Mouse (Mus musculus): ENCODE measurements around the gene Ttll13.

GRCm38 (mm10) chr7:80287736-80288135 is 41.6 kb downstream of the Ttll13 start:
- TF ChIP-seq CTCF (IDR thresholded peaks at IDR 0.05; ENCODE audit: insufficient read depth, low read length) (no peak), POLR2A (IDR thresholded peaks at IDR 0.05; ENCODE audit: borderline replicate concordance, extremely low read depth, low read depth, low read length) (no peak)

Data from lung, adult 2 months (tissue).